Mouse (Mus musculus): ENCODE results near the gene Ube4b. TPM values are rescaled to one million over a fixed set of nuclear protein-coding genes. Genes with fewer than 3 reads are reported as not detected.
"Not testable (repeated sequence)": the region's sequence is repeated elsewhere in the genome, so short reads cannot be mapped to it uniquely, and the experiment has no call there.

Gene Ube4b
- polyA plus RNA-seq, 1 experiment from 2014 or later: 68.8 TPM

- Histone ChIP-seq H3K9me3 (ENCODE audit: control insufficient read depth, low read length) (no peaks in the 10 kb centered on the region), H3K27ac (ENCODE audit: low read depth, low read length) (peak overlapping the region; percentile 86), H3K4me3 (ENCODE audit: low read depth, low read length) (peak overlapping the region; percentile 20; the same call in 1 of the 2 replicates), H3K27me3 (ENCODE audit: control insufficient read depth, insufficient read depth, low read length) (no peaks in the 10 kb centered on the region), H3K4me1 (ENCODE audit: control insufficient read depth, insufficient read depth, low read length) (peaks cover 2% of the 10 kb centered on the region; the same call in 1 of the 2 replicates), H3K4me2 (ENCODE audit: low read depth) (peak overlapping the region; percentile 47), H3K9ac (ENCODE audit: low read length) (peak overlapping the region; percentile 72), H3K36me3 (ENCODE audit: control insufficient read depth, insufficient read depth, low read length) (no peaks in the 10 kb centered on the region)
- peak; percentile 96 for DNase-seq (ENCODE audit: low spot score)
- ATAC-seq (ENCODE audit: insufficient read depth, low FRiP score, low TSS enrichment): peak; percentile 97
- WGBS: under 1% methylated on average over 36 of the region's 36 CpGs
Observed at GRCm38 (mm10) chr4:149444964-149445701, 18.6 kb upstream of the Ube4b start.

DNA sequence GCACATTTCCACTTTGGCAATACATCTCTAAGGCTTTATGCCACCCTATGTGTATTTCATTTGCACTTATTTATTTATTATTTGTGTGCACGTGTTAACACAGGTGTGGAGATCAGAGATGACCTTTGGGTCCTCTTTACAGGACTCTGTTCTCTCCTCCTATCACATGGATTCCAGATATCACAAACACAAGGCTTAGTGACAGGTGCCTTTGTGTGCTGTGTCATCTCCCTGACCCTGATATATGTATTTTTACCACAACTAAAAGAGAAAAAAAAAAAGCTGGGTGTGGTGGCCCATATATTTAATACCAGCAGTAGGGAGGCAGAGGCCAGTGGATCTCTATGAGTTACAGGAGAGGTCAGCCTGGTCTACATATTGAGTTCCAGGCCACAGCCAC, 17.9 kb upstream of the Ube4b start:
- Histone ChIP-seq H3K9ac (ENCODE audit: low read length) (peak overlapping the region; percentile 72), H3K4me2 (ENCODE audit: low read depth) (peak overlapping the region; percentile 47; the same call in 1 of the 2 replicates), H3K27ac (ENCODE audit: low read depth, low read length) (peak overlapping the region; percentile 86; the same call in 1 of the 2 replicates), H3K9me3 (ENCODE audit: control insufficient read depth, low read length) (no peaks in the 10 kb centered on the region), H3K36me3 (ENCODE audit: control insufficient read depth, insufficient read depth, low read length) (no peaks in the 10 kb centered on the region), H3K4me3 (ENCODE audit: low read depth, low read length) (no peak overlapping the region), H3K4me1 (ENCODE audit: control insufficient read depth, insufficient read depth, low read length) (peaks cover 2% of the 10 kb centered on the region; the same call in 1 of the 2 replicates), H3K27me3 (ENCODE audit: control insufficient read depth, insufficient read depth, low read length) (no peaks in the 10 kb centered on the region)
- DNase-seq (ENCODE audit: low spot score): no peak
- WGBS: 81% methylated on average over 1 of the region's 1 CpGs
- no peak for ATAC-seq (ENCODE audit: insufficient read depth, low FRiP score, low TSS enrichment)

- DNase-seq (ENCODE audit: low spot score): no peak
- WGBS: 65% methylated on average over 3 of the region's 3 CpGs
Observed at GRCm38 (mm10) chr4:149442436-149442835, 15.9 kb upstream of the Ube4b start.

DNA sequence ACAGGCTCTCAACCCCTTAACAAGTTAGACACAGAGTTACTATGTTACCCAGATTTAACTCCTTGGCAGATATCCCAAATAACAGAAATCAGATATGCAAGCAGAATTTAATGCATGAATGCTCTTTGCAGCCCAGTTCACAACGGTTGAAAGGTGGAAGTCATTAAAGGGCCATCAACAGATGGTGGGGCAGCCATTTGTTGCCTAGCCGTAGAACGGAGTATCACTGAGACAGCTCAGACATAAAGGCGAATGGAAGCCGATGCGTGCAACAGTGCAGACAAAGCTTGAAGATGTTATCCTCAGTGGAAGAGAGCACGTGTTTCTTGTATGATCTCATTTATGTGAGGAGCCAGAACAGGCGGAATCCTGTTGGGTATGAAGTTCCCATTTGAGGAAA, 14.0 kb upstream of the Ube4b start:
- Histone ChIP-seq H3K4me2 (ENCODE audit: low read depth) (no peak overlapping the region), H3K4me3 (ENCODE audit: low read depth, low read length) (no peak overlapping the region), H3K9me3 (ENCODE audit: control insufficient read depth, low read length) (no peaks in the 10 kb centered on the region), H3K36me3 (ENCODE audit: control insufficient read depth, insufficient read depth, low read length) (no peaks in the 10 kb centered on the region), H3K9ac (ENCODE audit: low read length) (no peak overlapping the region), H3K27ac (ENCODE audit: low read depth, low read length) (no peak overlapping the region), H3K4me1 (ENCODE audit: control insufficient read depth, insufficient read depth, low read length) (no peaks in the 10 kb centered on the region), H3K27me3 (ENCODE audit: control insufficient read depth, insufficient read depth, low read length) (no peaks in the 10 kb centered on the region)
- no peak for DNase-seq (ENCODE audit: low spot score)
- no peak for ATAC-seq (ENCODE audit: insufficient read depth, low FRiP score, low TSS enrichment)
- 48% methylated on average over 8 of the region's 8 CpGs for WGBS

More at GRCm38 (mm10) chr4:149442436-149442835, 15.9 kb upstream of the Ube4b start:
- H3K4me3 ChIP-seq (ENCODE audit: low read depth, low read length): no peak overlapping the region
- no peak overlapping the region for H3K9ac ChIP-seq (ENCODE audit: low read length)
- no peaks in the 10 kb centered on the region for H3K27me3 ChIP-seq (ENCODE audit: control insufficient read depth, insufficient read depth, low read length)
- peaks cover 2% of the 10 kb centered on the region; the same call in 1 of the 2 replicates for H3K4me1 ChIP-seq (ENCODE audit: control insufficient read depth, insufficient read depth, low read length)
- ATAC-seq (ENCODE audit: insufficient read depth, low FRiP score, low TSS enrichment): no peak
- no peaks in the 10 kb centered on the region for H3K36me3 ChIP-seq (ENCODE audit: control insufficient read depth, insufficient read depth, low read length)
- no peak overlapping the region for H3K4me2 ChIP-seq (ENCODE audit: low read depth)
- no peak overlapping the region for H3K27ac ChIP-seq (ENCODE audit: low read depth, low read length)
- H3K9me3 ChIP-seq (ENCODE audit: control insufficient read depth, low read length): no peaks in the 10 kb centered on the region

DNA sequence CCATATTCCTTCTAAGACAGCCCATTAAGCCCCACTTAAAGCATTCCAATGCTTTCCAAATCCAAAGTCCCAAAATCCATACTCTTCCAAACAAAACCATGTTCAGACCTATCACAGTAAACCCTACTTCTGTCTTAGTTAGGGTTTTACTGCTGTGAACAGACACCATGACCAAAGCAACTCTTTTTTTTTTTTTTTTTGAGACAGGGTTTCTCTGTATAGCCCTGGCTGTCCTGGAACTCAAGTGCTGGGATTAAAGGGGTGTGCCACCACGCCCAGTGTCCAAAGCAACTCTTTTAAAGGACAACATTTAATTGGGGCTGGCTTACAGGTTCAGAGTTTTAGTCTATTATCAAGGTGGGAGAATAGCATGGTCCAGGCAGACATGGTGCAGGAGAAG, 5.3 kb upstream of the Ube4b start:
- H3K4me1 ChIP-seq (ENCODE audit: control insufficient read depth, insufficient read depth, low read length); H3K27me3 ChIP-seq (ENCODE audit: control insufficient read depth, insufficient read depth, low read length); H3K9me3 ChIP-seq (ENCODE audit: control insufficient read depth, low read length); ATAC-seq (ENCODE audit: insufficient read depth, low FRiP score, low TSS enrichment); H3K27ac ChIP-seq (ENCODE audit: low read depth, low read length); H3K36me3 ChIP-seq (ENCODE audit: control insufficient read depth, insufficient read depth, low read length); H3K4me3 ChIP-seq (ENCODE audit: low read depth, low read length); H3K4me2 ChIP-seq (ENCODE audit: low read depth); DNase-seq (ENCODE audit: low spot score); H3K9ac ChIP-seq (ENCODE audit: low read length): not testable (repeated sequence)
- 84% methylated on average over 1 of the region's 1 CpGs for WGBS

DNA sequence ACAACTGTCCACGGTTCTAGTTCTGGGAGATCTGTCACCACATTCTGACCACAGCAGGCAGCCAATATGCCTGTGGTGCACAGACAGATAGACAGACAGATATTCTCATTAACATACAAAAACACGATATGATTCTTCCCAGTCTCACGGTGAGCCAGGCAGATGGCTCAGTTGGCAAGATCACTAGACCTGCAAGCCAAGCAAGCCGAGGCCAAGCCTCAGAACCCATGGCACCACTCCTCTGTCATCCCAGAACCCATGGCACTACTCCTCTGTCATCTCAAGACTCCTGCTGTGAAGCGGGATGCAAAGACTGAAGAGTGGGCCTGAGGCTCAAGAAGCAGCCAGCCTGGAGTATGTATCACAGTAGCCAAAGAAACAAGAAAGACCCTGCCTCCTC, 3.0 kb upstream of the Ube4b start:
- 88% methylated on average over 5 of the region's 5 CpGs for WGBS

DNA sequence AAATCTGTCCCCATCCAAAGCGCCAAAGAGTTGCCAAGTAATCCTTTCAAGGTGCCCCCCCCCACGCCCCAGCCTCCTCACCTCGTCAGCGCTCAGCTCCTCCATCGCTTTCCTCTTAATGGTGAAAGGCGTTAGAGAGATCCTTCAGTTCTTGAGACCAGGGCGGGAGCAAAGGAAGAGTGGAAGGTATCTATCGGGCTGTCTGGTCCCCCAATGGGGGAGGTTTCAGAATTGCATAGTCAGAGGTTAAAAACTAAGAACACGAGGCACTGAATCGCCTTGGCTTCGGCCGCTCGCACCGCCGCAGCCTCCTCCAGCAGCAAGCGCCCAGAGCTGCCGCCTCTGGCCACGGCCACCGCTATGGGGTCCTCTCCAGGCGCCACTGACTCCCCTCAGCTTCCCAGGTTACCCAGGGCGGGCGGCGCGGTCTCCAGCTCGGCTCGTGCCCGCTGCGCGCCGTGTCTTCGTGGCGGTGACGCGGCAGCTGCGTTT, 702 bp downstream of the Ube4b start:
- H3K27me3 ChIP-seq (ENCODE audit: control insufficient read depth, insufficient read depth, low read length): no peaks in the 10 kb centered on the region
- no peaks in the 10 kb centered on the region for H3K36me3 ChIP-seq (ENCODE audit: control insufficient read depth, insufficient read depth, low read length)
- ATAC-seq (ENCODE audit: insufficient read depth, low FRiP score, low TSS enrichment): peak; percentile 70; the same call in 1 of the 2 replicates
- no peak for DNase-seq (ENCODE audit: low spot score)
- peak overlapping the region; percentile 85 for H3K4me3 ChIP-seq (ENCODE audit: low read depth, low read length)
- H3K4me1 ChIP-seq (ENCODE audit: control insufficient read depth, insufficient read depth, low read length): peaks cover 6% of the 10 kb centered on the region; the same call in 1 of the 2 replicates
- no peaks in the 10 kb centered on the region for H3K9me3 ChIP-seq (ENCODE audit: control insufficient read depth, low read length)
- peak overlapping the region; percentile 88 for H3K9ac ChIP-seq (ENCODE audit: low read length)
- 0% methylated on average over 35 of the region's 35 CpGs for WGBS
- H3K4me2 ChIP-seq (ENCODE audit: low read depth): peak overlapping the region; percentile 73
- peak overlapping the region; percentile 99 for H3K27ac ChIP-seq (ENCODE audit: low read depth, low read length)

More for the DNA sequence above, 3.0 kb upstream of the Ube4b start:
- H3K4me2 ChIP-seq (ENCODE audit: low read depth): no peak overlapping the region
- peaks cover 2% of the 10 kb centered on the region; the same call in 1 of the 2 replicates for H3K4me1 ChIP-seq (ENCODE audit: control insufficient read depth, insufficient read depth, low read length)
- no peaks in the 10 kb centered on the region for H3K27me3 ChIP-seq (ENCODE audit: control insufficient read depth, insufficient read depth, low read length)
- H3K36me3 ChIP-seq (ENCODE audit: control insufficient read depth, insufficient read depth, low read length): no peaks in the 10 kb centered on the region
- H3K27ac ChIP-seq (ENCODE audit: low read depth, low read length): no peak overlapping the region
- H3K4me3 ChIP-seq (ENCODE audit: low read depth, low read length): no peak overlapping the region
- no peak for DNase-seq (ENCODE audit: low spot score)
- no peaks in the 10 kb centered on the region for H3K9me3 ChIP-seq (ENCODE audit: control insufficient read depth, low read length)
- ATAC-seq (ENCODE audit: insufficient read depth, low FRiP score, low TSS enrichment): no peak
- no peak overlapping the region for H3K9ac ChIP-seq (ENCODE audit: low read length)

DNA sequence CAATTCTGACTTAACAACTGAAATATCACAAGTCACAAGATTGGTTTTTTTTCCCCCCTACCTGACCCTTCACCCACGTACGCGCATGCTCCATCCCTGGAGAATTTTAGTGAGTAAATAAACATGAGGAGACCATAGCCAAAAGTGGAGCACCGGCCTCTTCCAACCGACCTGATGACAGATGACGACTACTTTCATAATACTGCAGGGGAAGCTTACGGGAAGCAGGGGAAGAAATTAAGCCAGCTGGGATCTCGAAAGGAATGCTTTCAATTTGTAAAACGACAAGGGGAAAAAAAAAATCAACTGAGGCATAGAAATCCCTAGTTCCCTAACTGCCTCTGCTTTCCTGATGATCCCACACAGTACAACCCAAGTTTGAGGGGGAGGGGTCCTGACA, 1.8 kb downstream of the Ube4b start:
- Histone ChIP-seq H3K4me1 (ENCODE audit: control insufficient read depth, insufficient read depth, low read length) (peaks cover 6% of the 10 kb centered on the region; the same call in 1 of the 2 replicates), H3K9me3 (ENCODE audit: control insufficient read depth, low read length) (no peaks in the 10 kb centered on the region), H3K9ac (ENCODE audit: low read length) (peak overlapping the region; percentile 43), H3K4me2 (ENCODE audit: low read depth) (peak overlapping the region; percentile 73), H3K27ac (ENCODE audit: low read depth, low read length) (no peak overlapping the region), H3K36me3 (ENCODE audit: control insufficient read depth, insufficient read depth, low read length) (no peaks in the 10 kb centered on the region), H3K4me3 (ENCODE audit: low read depth, low read length) (peak overlapping the region; percentile 85), H3K27me3 (ENCODE audit: control insufficient read depth, insufficient read depth, low read length) (no peaks in the 10 kb centered on the region)
- ATAC-seq (ENCODE audit: insufficient read depth, low FRiP score, low TSS enrichment): no peak
- WGBS: 5% methylated on average over 9 of the region's 9 CpGs
- no peak for DNase-seq (ENCODE audit: low spot score)

Measured in neural tube, embryonic 11.5 days (tissue).